Mouse (Mus musculus) forebrain, postnatal 0 days (tissue): ENCODE measurements around the gene Xpnpep3. TPM values are rescaled to one million over a fixed set of nuclear protein-coding genes. Genes with fewer than 3 reads are reported as not detected.
"Not testable (repeated sequence)": the region's sequence is repeated elsewhere in the genome, so short reads cannot be mapped to it uniquely, and the experiment has no call there.

Experiments
- ATAC-seq: fragments of 200-750 bp; cut with Nextera tagmentation; 2 replicates; pipeline ENCODE4 v1.8.0; 2017; ENCODE audit warnings: mild to moderate bottlenecking, moderate library complexity
- DNase-seq: peaks from one replicate; pipeline ENCODE4 v3.0.0-alpha.2; 2015
- H3K27ac ChIP-seq: fragments of 300-500 bp; sonication (generic); 2 replicates; pipeline ENCODE4 v1.5.1; 2014; ENCODE audit warnings: low read depth, mild to moderate bottlenecking, antibody characterized with exemption, low read length, moderate library complexity, mixed read lengths
- H3K27me3 ChIP-seq: fragments of 300-500 bp; sonication (generic); 2 replicates; pipeline ENCODE4 v1.6.1; 2014; ENCODE audit warnings: mild to moderate bottlenecking, low read length, mixed read lengths; ENCODE audit not compliant: insufficient read depth
- H3K36me3 ChIP-seq: fragments of 300-500 bp; sonication (generic); 2 replicates; pipeline ENCODE4 v1.6.1; 2014; ENCODE audit warnings: mild to moderate bottlenecking, moderate library complexity; ENCODE audit not compliant: insufficient read depth
- H3K4me1 ChIP-seq: fragments of 300-500 bp; sonication (generic); 2 replicates; pipeline ENCODE4 v1.6.1; 2014; ENCODE audit warnings: antibody characterized with exemption; ENCODE audit not compliant: insufficient read depth
- H3K4me2 ChIP-seq: fragments of 300-500 bp; sonication (generic); 2 replicates; pipeline ENCODE4 v1.6.1; 2014; ENCODE audit warnings: low read depth, mild to moderate bottlenecking, moderate library complexity
- H3K4me3 ChIP-seq: fragments of 300-500 bp; sonication (generic); 2 replicates; pipeline ENCODE4 v1.5.1; 2014; ENCODE audit warnings: low read depth, low read length, mixed read lengths
- H3K9ac ChIP-seq: fragments of 300-500 bp; sonication (generic); 2 replicates; pipeline ENCODE4 v1.6.1; 2014; ENCODE audit warnings: mild to moderate bottlenecking
- H3K9me3 ChIP-seq: fragments of 300-500 bp; sonication (generic); 2 replicates; pipeline ENCODE4 v1.6.1; 2016; ENCODE audit warnings: low read length
- CTCF ChIP-seq: sonication (generic); IDR thresholded peaks from 2 replicates; pipeline ENCODE4 v1.5.1; 2016; ENCODE audit warnings: antibody characterized with exemption, control low read depth, low read depth
- WGBS: fragments of 180-500 bp; shearing (Covaris S2); extraction: QIAGEN DNeasy Blood & Tissue Kit; methylation state at CpG from one replicate; pipeline ENCODE4 v1.1.7; 2014; 5-methylcytosine and 5-hydroxymethylcytosine counted together
- polyA plus RNA-seq: library from polyadenylated mRNA; unstranded; fragments of >200 nt; fragmentation: Nextera tagmentation; extraction: Ambion mirVana; gene quantifications from 2 replicates; pipeline ENCODE4 v1.2.1, GENCODE M21; 2015
- total RNA-seq: library from RNA; depleted of rRNA; stranded (reverse); fragments of >200 nt; gene quantifications from 2 replicates; pipeline ENCODE4 v1.2.3, GENCODE M21; 2014

The Xpnpep3 gene
- total and polyA plus RNA-seq, 2 experiments from 2014 or later, result 7.4 to 8.5 TPM

GRCm38 (mm10) chr15:81398189-81398588 is 1.7 kb upstream of the Xpnpep3 start:
- no peak overlapping the region for H3K27ac ChIP-seq
- no peak for TF ChIP-seq CTCF
- H3K9me3 ChIP-seq, result no peaks in the 10 kb centered on the region
- peaks cover 16% of the 10 kb centered on the region for H3K4me1 ChIP-seq
- H3K4me2 ChIP-seq, result peak overlapping the region; percentile 65
- H3K27me3 ChIP-seq, result no peaks in the 10 kb centered on the region
- DNase-seq (no peak), ATAC-seq (no peak)
- peak overlapping the region; percentile 84 for H3K4me3 ChIP-seq
- no peaks in the 10 kb centered on the region for H3K36me3 ChIP-seq
- H3K9ac ChIP-seq, result no peak overlapping the region

DNA sequence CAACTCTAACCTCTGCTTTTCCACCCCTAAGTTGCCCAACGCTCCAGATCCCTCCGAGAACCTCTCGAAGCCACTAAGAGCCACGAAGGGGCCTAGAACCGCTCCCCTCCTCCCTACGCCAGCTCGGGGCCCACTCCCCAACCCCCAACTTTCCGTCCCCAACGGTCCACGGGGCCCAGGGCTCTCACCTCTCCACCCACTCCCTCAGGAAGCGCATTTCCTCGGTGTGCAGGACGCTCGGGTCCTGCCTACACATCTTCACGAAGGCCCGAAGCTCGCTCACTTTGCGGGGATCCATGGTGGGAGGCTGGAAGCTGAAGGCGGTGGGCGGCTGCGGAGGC is 671 bp upstream of the Xpnpep3 start:
- DNase-seq, result no peak
- WGBS, result 2% methylated on average over 21 of the region's 21 CpGs

GRCm38 (mm10) chr15:81405008-81405407 is 5.1 kb downstream of the Xpnpep3 start:
- Histone ChIP-seq H3K27me3 (no peaks in the 10 kb centered on the region), H3K9ac (no peak overlapping the region), H3K4me2 (no peak overlapping the region), H3K9me3 (no peaks in the 10 kb centered on the region), H3K27ac (no peak overlapping the region), H3K4me1 (peaks cover 9% of the 10 kb centered on the region), H3K36me3 (no peaks in the 10 kb centered on the region), H3K4me3 (no peak overlapping the region)
- ATAC-seq, result no peak
- TF ChIP-seq CTCF, result no peak
- no peak for DNase-seq
- 81% methylated on average over 3 of the region's 3 CpGs for WGBS

More for the DNA sequence above, 671 bp upstream of the Xpnpep3 start:
- peak overlapping the region; percentile 88 for H3K9ac ChIP-seq
- peak overlapping the region; percentile 65 for H3K4me2 ChIP-seq
- peaks cover 16% of the 10 kb centered on the region for H3K4me1 ChIP-seq
- H3K4me3 ChIP-seq, result peak overlapping the region; percentile 84
- no peaks in the 10 kb centered on the region for H3K36me3 ChIP-seq
- ATAC-seq, result no peak
- peak overlapping the region; percentile 96 for H3K27ac ChIP-seq
- H3K27me3 ChIP-seq, result no peaks in the 10 kb centered on the region
- no peaks in the 10 kb centered on the region for H3K9me3 ChIP-seq
- TF ChIP-seq CTCF, result no peak

GRCm38 (mm10) chr15:81408199-81408598 is 8.3 kb downstream of the Xpnpep3 start, which contains the start of gene Dnajb7:
Gene Dnajb7 (minus strand): TSS chr15:81408299.
- no peak for TF ChIP-seq CTCF
- no peaks in the 10 kb centered on the region for H3K9me3 ChIP-seq
- H3K36me3 ChIP-seq, result no peaks in the 10 kb centered on the region
- H3K4me3 ChIP-seq, result no peak within 1 kb of the TSS
- H3K27ac ChIP-seq, result no peak within 1 kb of the TSS
- no peaks in the 10 kb centered on the region for H3K27me3 ChIP-seq
- no peak within 1 kb of the TSS for H3K4me2 ChIP-seq
- ATAC-seq, result no peak
- H3K9ac ChIP-seq, result no peak within 1 kb of the TSS
- 91% methylated on average over 1 of the region's 1 CpGs for WGBS
- DNase-seq, result no peak
- H3K4me1 ChIP-seq, result no peaks in the 10 kb centered on the region

DNA sequence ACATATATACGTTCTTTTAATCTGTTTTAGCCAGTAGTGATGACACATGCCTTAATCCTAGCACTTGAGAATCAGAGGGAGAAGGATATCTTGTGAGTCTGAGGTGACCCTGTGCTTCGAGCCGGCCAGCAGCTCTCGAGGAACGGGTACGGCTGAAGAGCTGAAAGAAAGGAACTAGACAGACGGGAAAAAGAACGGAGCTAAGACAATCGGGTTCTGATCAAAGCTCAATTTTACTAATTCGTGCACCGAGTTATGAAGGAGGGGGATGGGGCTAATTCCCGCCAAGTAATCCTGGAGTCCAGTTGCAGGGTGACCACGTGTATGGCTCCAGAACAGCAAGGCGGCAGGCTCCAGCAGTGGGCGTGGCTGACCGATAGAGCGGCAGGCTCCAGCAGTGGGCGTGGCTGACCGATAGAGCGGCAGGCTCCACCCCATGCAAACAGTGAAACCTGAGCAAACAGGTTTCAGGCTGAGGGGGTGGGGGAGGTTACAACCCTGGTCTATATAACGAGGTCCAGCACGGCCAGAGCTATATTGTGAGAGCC is 16.9 kb downstream of the Xpnpep3 start:
- 6% methylated on average over 22 of the region's 22 CpGs for WGBS
- not testable (repeated sequence) for H3K4me1 ChIP-seq, H3K36me3 ChIP-seq, ATAC-seq, H3K27ac ChIP-seq, H3K9me3 ChIP-seq, H3K27me3 ChIP-seq
- Histone ChIP-seq H3K4me2 (peak overlapping the region; percentile 43), H3K4me3 (peak overlapping the region; percentile 27), H3K9ac (peak overlapping the region; percentile 28)
- DNase-seq, result peak; percentile 3

DNA sequence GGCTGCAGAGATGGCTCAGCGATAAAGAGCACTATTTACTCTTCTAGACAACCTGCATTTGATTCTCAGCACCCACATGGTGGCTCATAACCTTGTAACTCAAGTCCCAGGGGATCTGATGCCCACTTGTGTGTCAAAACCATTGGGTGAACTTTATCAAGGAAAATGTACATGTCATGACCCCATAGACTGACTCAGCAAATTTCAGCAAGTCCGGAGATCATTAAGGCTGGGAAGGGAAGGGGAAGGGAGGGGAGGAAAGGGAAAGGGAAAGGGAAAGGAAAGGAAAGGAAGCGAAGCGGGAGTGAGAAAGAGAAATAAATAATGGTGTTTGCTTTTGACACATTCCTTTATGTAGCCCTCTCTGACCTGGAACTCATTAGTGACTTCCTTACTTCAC is 18.1 kb downstream of the Xpnpep3 start:
- DNase-seq (no peak), ATAC-seq (no peak)
- 93% methylated on average over 4 of the region's 4 CpGs for WGBS
- no peaks in the 10 kb centered on the region for H3K9me3 ChIP-seq
- H3K4me1 ChIP-seq, result no peaks in the 10 kb centered on the region
- H3K4me3 ChIP-seq, result no peak overlapping the region
- H3K36me3 ChIP-seq, result no peaks in the 10 kb centered on the region
- H3K9ac ChIP-seq, result no peak overlapping the region
- no peaks in the 10 kb centered on the region for H3K27me3 ChIP-seq
- no peak overlapping the region for H3K27ac ChIP-seq
- TF ChIP-seq CTCF, result no peak
- no peak overlapping the region for H3K4me2 ChIP-seq

- 26% methylated on average over 1 of the region's 1 CpGs for WGBS
- no peaks in the 10 kb centered on the region for H3K27me3 ChIP-seq
- DNase-seq, result peak; percentile 8
Measured at GRCm38 (mm10) chr15:81421454-81421853, 21.5 kb downstream of the Xpnpep3 start.

More at GRCm38 (mm10) chr15:81421454-81421853, 21.5 kb downstream of the Xpnpep3 start:
- Histone ChIP-seq H3K4me3 (no peak overlapping the region), H3K9me3 (no peaks in the 10 kb centered on the region), H3K4me2 (no peak overlapping the region), H3K4me1 (no peaks in the 10 kb centered on the region), H3K27ac (no peak overlapping the region; the same call in 1 of the 2 replicates), H3K9ac (no peak overlapping the region), H3K36me3 (no peaks in the 10 kb centered on the region)
- ATAC-seq, result no peak
- no peak for TF ChIP-seq CTCF
